Comparison of ENCODE assay signal across 21 mouse cellular contexts in the genomic region with DNA sequence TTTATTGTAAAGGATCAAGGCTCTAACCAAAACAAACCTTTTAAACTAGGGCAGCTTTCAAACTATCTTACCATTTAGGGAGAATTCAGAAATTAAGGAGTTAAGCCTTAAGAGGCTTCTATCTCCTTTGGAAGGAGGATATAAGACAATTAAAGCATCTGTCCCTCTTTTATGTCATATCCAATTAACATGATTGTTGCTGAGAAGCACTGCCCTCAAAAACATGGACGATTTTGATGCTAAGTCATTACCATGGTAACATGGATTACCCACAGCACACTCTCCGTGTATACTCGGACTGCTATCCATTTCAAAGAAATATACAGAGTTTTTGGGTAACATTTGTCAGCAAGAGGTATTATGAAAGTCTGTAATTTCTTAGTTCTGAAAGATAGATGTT.
"Had no signal": no experiment of that assay in that cellular context is flagged by ENCODE, and none has a peak within 500 bp of the region (broad histone marks: within the 10 kb centered on the region; RNA-seq: fewer than 3 reads in every experiment).

No protein-coding gene starts in this region.

- ATAC-seq: hindbrain, embryonic 16.5 days; hindbrain, postnatal 0 days; inflammation-experienced regulatory T-cells, adult 6 months; intestine, embryonic 15.5 days; intestine, embryonic 16.5 days; intestine, postnatal 0 days had no signal

- DNase-seq: heart, postnatal 10 days; heart, postnatal 14 days; heart, postnatal 36 days; heart, postnatal 4 days; kidney, adult 11 months; kidney, adult 18-20 months; kidney, adult 8-10 months; kidney, adult 9 months; kidney, postnatal 10 days; kidney, postnatal 14 days; kidney, postnatal 25 days; kidney, postnatal 36 days; kidney, postnatal 4 days; layer of hippocampus, adult 9-11 months; layer of hippocampus, postnatal 36 days had no signal
